In the genomic region with DNA sequence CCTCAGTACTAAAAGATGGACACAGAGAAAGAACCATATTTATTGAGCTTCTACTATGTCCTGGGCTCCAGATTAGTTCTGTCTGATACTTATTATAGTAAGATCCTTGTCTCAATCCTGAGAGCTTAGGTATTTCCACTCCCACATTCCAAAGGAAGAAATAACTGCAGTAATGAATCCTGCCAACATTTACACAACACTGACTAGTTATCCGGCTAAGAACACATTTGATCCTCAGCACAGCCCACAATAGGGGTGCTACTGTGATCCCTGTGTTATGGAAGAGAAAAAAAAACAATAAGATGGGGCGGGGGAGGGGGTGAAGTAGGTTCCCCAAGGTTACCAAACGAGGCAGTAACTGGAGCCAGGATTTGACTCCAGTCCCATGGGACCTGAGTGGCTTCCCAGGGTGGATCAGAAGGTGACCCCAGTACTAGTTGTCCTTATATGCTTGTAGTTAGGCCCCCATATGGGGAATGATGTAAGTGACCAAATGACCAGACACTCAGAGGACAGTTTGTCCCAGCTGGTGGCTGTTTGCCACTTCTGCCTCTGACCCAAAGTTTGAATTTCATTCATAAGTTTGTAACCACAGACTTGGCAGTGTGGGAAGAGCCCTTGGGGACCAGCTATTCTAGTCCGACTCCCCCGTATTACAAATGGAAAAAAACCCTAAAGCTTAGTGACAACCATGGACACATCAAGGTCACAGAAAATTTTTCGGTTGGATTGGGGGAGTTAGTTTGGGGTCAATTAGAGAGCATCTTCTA, we compare ENCODE assay signal across 12 mouse cellular contexts. TPM values are rescaled to one million over a fixed set of nuclear protein-coding genes. Genes with fewer than 3 reads are reported as not detected.
A peak's percentile ranks its signal among the peaks of the same experiment; 100 is the strongest.
DNase-seq lines count a peak whose midpoint lies in the region; ATAC-seq and TF ChIP-seq lines count a peak whose summit lies in the region.
"Had no signal": no experiment of that assay in that cellular context is flagged by ENCODE, and none has a peak within 500 bp of the region (broad histone marks: within the 10 kb centered on the region; RNA-seq: fewer than 3 reads in every experiment).

No protein-coding gene starts in this region.

- 0 out of 2 replicates have a peak overlapping the region, but pooled peaks have one; percentile 18 for H3K27ac ChIP-seq in limb, embryonic 15.5 days
- H3K27ac ChIP-seq in limb, embryonic 10.5 days = no peak overlapping the region
- peak overlapping the region; percentile 58; the same call in 1 of the 2 replicates for H3K27ac ChIP-seq in testis, adult 2 months (ENCODE audit: control insufficient read depth, insufficient read depth, low read depth, low read length)
- H3K27ac ChIP-seq: liver, embryonic 14.5 days; neural tube, embryonic 15.5 days had no signal

- no peak for ATAC-seq in limb, embryonic 15.5 days (ENCODE audit: insufficient number of reproducible peaks, low FRiP score, low TSS enrichment, low read depth)

- TF ChIP-seq POLR2A in testis, adult 2 months (IDR thresholded peaks at IDR 0.05; ENCODE audit: control insufficient read depth, low read depth, low read length) = no peak

- peaks cover 40% of the 10 kb centered on the region for H3K4me1 ChIP-seq in limb, embryonic 15.5 days
- peaks cover 37% of the 10 kb centered on the region for H3K4me1 ChIP-seq in limb, embryonic 10.5 days
- H3K4me1 ChIP-seq in testis, adult 2 months (ENCODE audit: control insufficient read depth, insufficient read depth, low read length) = peaks cover 6% of the 10 kb centered on the region

- TF ChIP-seq CTCF in testis, adult 2 months (IDR thresholded peaks at IDR 0.05; ENCODE audit: control insufficient read depth, insufficient read depth, insufficient replicate concordance, low read depth, low read length) = no peak

- H3K27me3 ChIP-seq in limb, embryonic 15.5 days = no peaks in the 10 kb centered on the region
- no peaks in the 10 kb centered on the region for H3K27me3 ChIP-seq in limb, embryonic 10.5 days (ENCODE audit: low read depth, poor library complexity, severe bottlenecking)
- H3K27me3 ChIP-seq in testis, adult 2 months (ENCODE audit: control insufficient read depth, insufficient read depth, low read length) = no peaks in the 10 kb centered on the region
- H3K27me3 ChIP-seq: neural tube, embryonic 15.5 days had no signal

- 56% methylated on average over 6 of the region's 6 CpGs for WGBS in limb, embryonic 15.5 days
- WGBS in limb, embryonic 10.5 days = 80% methylated on average over 6 of the region's 6 CpGs

- no peak for DNase-seq in limb, embryonic 10.5 days (ENCODE audit: low spot score)
- peak; percentile 19 for DNase-seq in gastrocnemius, postnatal 10 days
- peak; percentile 35 for DNase-seq in kidney, postnatal 10 days
- DNase-seq in MN1 (ENCODE audit: low spot score) = no peak
- no peak for DNase-seq in thymus, postnatal 36 days
- no peak for DNase-seq in layer of hippocampus, adult 8-10 months (ENCODE audit: low spot score in 2 of 2)

- H3K4me3 ChIP-seq in limb, embryonic 15.5 days = no peak overlapping the region
- no peak overlapping the region for H3K4me3 ChIP-seq in limb, embryonic 10.5 days
- no peak overlapping the region for H3K4me3 ChIP-seq in testis, adult 2 months (ENCODE audit: control insufficient read depth, low read depth, low read length)
- H3K4me3 ChIP-seq: neural tube, embryonic 15.5 days had no signal

- H3K4me2 ChIP-seq in limb, embryonic 15.5 days = no peak overlapping the region

- H3K9ac ChIP-seq in limb, embryonic 15.5 days = no peak overlapping the region
- H3K9ac ChIP-seq: liver, embryonic 14.5 days had no signal

- H3K36me3 ChIP-seq in limb, embryonic 15.5 days = no peaks in the 10 kb centered on the region
- H3K36me3 ChIP-seq in limb, embryonic 10.5 days = no peaks in the 10 kb centered on the region
- H3K36me3 ChIP-seq in testis, adult 2 months (ENCODE audit: control insufficient read depth, insufficient read depth, low read length) = no peaks in the 10 kb centered on the region
- H3K36me3 ChIP-seq: neural tube, embryonic 15.5 days had no signal

- H3K9me3 ChIP-seq in limb, embryonic 15.5 days = no peaks in the 10 kb centered on the region
- H3K9me3 ChIP-seq in limb, embryonic 10.5 days (replicated peaks) = no peaks in the 10 kb centered on the region
- H3K9me3 ChIP-seq: neural tube, embryonic 15.5 days had no signal

RNA-seq across cellular contexts. Expression of gene Sys1, which starts 1.2 kb away (rescaled TPM):
- 54.5 and 61.2 TPM in 2 replicates for polyA plus RNA-seq in limb, embryonic 15.5 days (2015; fragmentation: Nextera tagmentation; extraction: Ambion mirVana)
- polyA plus RNA-seq in limb, embryonic 10.5 days (2016; fragmentation: Nextera tagmentation; extraction: Ambion mirVana) = 54.4 and 54.5 TPM in 2 replicates
- 10 to 100 TPM; 16.8 to 18.4 TPM for total RNA-seq in gastrocnemius, postnatal 10 days (2021)
- 26.1 and 26.4 TPM in 2 replicates for polyA plus RNA-seq in testis, adult 2 months (2012; rRNA removed)
- total RNA-seq in layer of hippocampus, adult 8-10 months (2022) = 10 to 100 TPM; 40.4 to 45.8 (median 44.8) TPM

RNA-seq across cellular contexts. Expression of gene Gm20458, which starts 5.2 kb away (rescaled TPM):
- polyA plus RNA-seq in limb, embryonic 15.5 days (2015; fragmentation: Nextera tagmentation; extraction: Ambion mirVana) = 11.0 and 12.2 TPM in 2 replicates
- 2.2 and 3.2 TPM in 2 replicates for polyA plus RNA-seq in limb, embryonic 10.5 days (2016; fragmentation: Nextera tagmentation; extraction: Ambion mirVana)
- total RNA-seq in gastrocnemius, postnatal 10 days (2021) = 1 to 10 TPM in 1 of 2 experiments, not detected in 1; 3.3 TPM
- 5.0 and 5.6 TPM in 2 replicates for polyA plus RNA-seq in testis, adult 2 months (2012; rRNA removed)
- total RNA-seq in layer of hippocampus, adult 8-10 months (2022) = 10 to 100 TPM in 1 of 4 experiments, 1 to 10 TPM in 2, not detected in 1; 8.4 to 15.8 (median 9.9) TPM

RNA-seq across cellular contexts. Expression of gene Sdc4, which starts 11.9 kb away (rescaled TPM):
- polyA plus RNA-seq in limb, embryonic 15.5 days (2015; fragmentation: Nextera tagmentation; extraction: Ambion mirVana) = 107 and 110 TPM in 2 replicates
- 22.1 and 24.2 TPM in 2 replicates for polyA plus RNA-seq in limb, embryonic 10.5 days (2016; fragmentation: Nextera tagmentation; extraction: Ambion mirVana)
- total RNA-seq in gastrocnemius, postnatal 10 days (2021) = 10 to 100 TPM; 52.5 TPM
- polyA plus RNA-seq in testis, adult 2 months (2012; rRNA removed) = 12.2 and 16.6 TPM in 2 replicates
- 100 to 1,000 TPM; 109 to 165 (median 131) TPM for total RNA-seq in layer of hippocampus, adult 8-10 months (2022)

RNA-seq across cellular contexts. Expression of gene Trp53tg5, which starts 17.9 kb away (rescaled TPM):
- polyA plus RNA-seq in limb, embryonic 15.5 days (2015; fragmentation: Nextera tagmentation; extraction: Ambion mirVana) = not detected in 2 replicates
- not detected in 2 replicates for polyA plus RNA-seq in limb, embryonic 10.5 days (2016; fragmentation: Nextera tagmentation; extraction: Ambion mirVana)
- not detected for total RNA-seq in gastrocnemius, postnatal 10 days (2021)
- polyA plus RNA-seq in testis, adult 2 months (2012; rRNA removed) = 97.8 and 104 TPM in 2 replicates
- not detected for total RNA-seq in layer of hippocampus, adult 8-10 months (2022)
- polyA plus RNA-seq: cortical plate, adult 2 months; liver, embryonic 14.5 days; neural tube, embryonic 15.5 days; thymus, postnatal 0 days had no signal

RNA-seq across cellular contexts. Expression of gene Dbndd2, which starts 30.3 kb away (rescaled TPM):
- polyA plus RNA-seq in limb, embryonic 15.5 days (2015; fragmentation: Nextera tagmentation; extraction: Ambion mirVana) = 6.3 and 6.9 TPM in 2 replicates
- polyA plus RNA-seq in limb, embryonic 10.5 days (2016; fragmentation: Nextera tagmentation; extraction: Ambion mirVana) = 0.70 and 2.1 TPM in 2 replicates
- 10 to 100 TPM; 13.0 to 17.7 TPM for total RNA-seq in gastrocnemius, postnatal 10 days (2021)
- 16.5 and 17.0 TPM in 2 replicates for polyA plus RNA-seq in testis, adult 2 months (2012; rRNA removed)
- total RNA-seq in layer of hippocampus, adult 8-10 months (2022) = 100 to 1,000 TPM; 109 to 163 (median 138) TPM

Comparison
In these comparisons a context has a peak if more than half of its experiments do, and no peak if none do; other contexts are left out.
1. DNase-seq: peak in gastrocnemius, postnatal 10 days (single experiment) and kidney, postnatal 10 days (single experiment); none in limb, embryonic 10.5 days (single experiment), MN1 (single experiment), thymus, postnatal 36 days (0 of 2) and layer of hippocampus, adult 8-10 months (0 of 2).